Comparison of ENCODE assay signal across 10 mouse cellular contexts in genomic region chr5:26497641-26498430, GRCm38 (mm10).
"Had no signal": no experiment of that assay in that cellular context is flagged by ENCODE, and none has a peak within 500 bp of the region (broad histone marks: within the 10 kb centered on the region; RNA-seq: fewer than 3 reads in every experiment).

No protein-coding gene starts in this region.

- H3K9me3 ChIP-seq: limb, embryonic 13.5 days; liver, embryonic 15.5 days; midbrain, embryonic 13.5 days had no signal

- H3K27me3 ChIP-seq: limb, embryonic 13.5 days; liver, embryonic 15.5 days; midbrain, embryonic 13.5 days had no signal

- H3K4me3 ChIP-seq: limb, embryonic 13.5 days; liver, embryonic 15.5 days; midbrain, embryonic 13.5 days had no signal

- H3K4me1 ChIP-seq: limb, embryonic 13.5 days; liver, embryonic 15.5 days; midbrain, embryonic 13.5 days had no signal

- DNase-seq: kidney, adult 9 months; kidney, postnatal 10 days; lung, adult 2 months; lung, postnatal 36 days; right cerebral cortex, adult 18-20 months; right cerebral cortex, postnatal 25 days; thymus, postnatal 4 days had no signal

- H3K36me3 ChIP-seq: limb, embryonic 13.5 days; liver, embryonic 15.5 days; midbrain, embryonic 13.5 days had no signal

- H3K27ac ChIP-seq: limb, embryonic 13.5 days; liver, embryonic 15.5 days; midbrain, embryonic 13.5 days had no signal
